Mouse (Mus musculus) stomach, embryonic 16.5 days (tissue): ENCODE measurements around the gene Jmjd6. TPM values are rescaled to one million over a fixed set of nuclear protein-coding genes. Genes with fewer than 3 reads are reported as not detected.

ENCODE experiments used
- ATAC-seq: fragments of 200-750 bp; cut with Nextera tagmentation; 2 replicates; pipeline ENCODE4 v1.8.0; 2017; ENCODE audit warnings: moderate number of reproducible peaks, moderate TSS enrichment; ENCODE audit not compliant: insufficient read depth, low FRiP score
- H3K27ac ChIP-seq: fragments of 300-500 bp; sonication (generic); 2 replicates; pipeline ENCODE4 v1.5.1; 2014; ENCODE audit warnings: low read length
- H3K27me3 ChIP-seq: fragments of 300-500 bp; sonication (generic); 2 replicates; pipeline ENCODE4 v1.6.1; 2014; ENCODE audit warnings: low read length, control low read depth, mixed read lengths; ENCODE audit not compliant: control insufficient read depth, insufficient read depth
- H3K36me3 ChIP-seq: fragments of 300-500 bp; sonication (generic); 2 replicates; pipeline ENCODE4 v1.6.1; 2014; ENCODE audit warnings: low read length; ENCODE audit not compliant: control insufficient read depth, insufficient read depth
- H3K4me1 ChIP-seq: fragments of 300-500 bp; sonication (generic); 2 replicates; pipeline ENCODE4 v1.6.1; 2014; ENCODE audit warnings: low read length, control low read depth, mixed read lengths; ENCODE audit not compliant: control insufficient read depth, insufficient read depth
- H3K4me2 ChIP-seq: fragments of 300-500 bp; sonication (generic); 2 replicates; pipeline ENCODE4 v1.6.1; 2014; ENCODE audit warnings: low read depth, low read length, mixed read lengths
- H3K4me3 ChIP-seq: fragments of 300-500 bp; sonication (generic); replicated peaks from 2 replicates; pipeline ENCODE4 v1.5.1; 2014; ENCODE audit warnings: mild to moderate bottlenecking, low read length
- H3K9ac ChIP-seq: fragments of 300-500 bp; sonication (generic); 2 replicates; pipeline ENCODE4 v1.6.1; 2014; ENCODE audit warnings: low read length
- H3K9me3 ChIP-seq: fragments of 300-500 bp; sonication (generic); replicated peaks from 2 replicates; pipeline ENCODE4 v1.6.1; 2016; ENCODE audit warnings: low read length, control low read depth; ENCODE audit not compliant: control insufficient read depth
- WGBS: fragments of 180-500 bp; shearing (Covaris S2); extraction: QIAGEN DNeasy Blood & Tissue Kit; methylation state at CpG from one replicate; pipeline ENCODE4 v1.1.7; 2014; 5-methylcytosine and 5-hydroxymethylcytosine counted together
- polyA plus RNA-seq: library from polyadenylated mRNA; unstranded; fragments of >200 nt; fragmentation: Nextera tagmentation; extraction: Ambion mirVana; gene quantifications from 2 replicates; pipeline ENCODE4 v1.2.1, GENCODE M21; 2015

Gene Jmjd6
- polyA plus RNA-seq, 1 experiment from 2014 or later, result 68.8 TPM

GRCm38 (mm10) chr11:116813610-116814009 lies 29.6 kb downstream of the Jmjd6 start:
- H3K27me3 ChIP-seq, result no peaks in the 10 kb centered on the region
- H3K9me3 ChIP-seq, result no peaks in the 10 kb centered on the region
- peak overlapping the region; percentile 43 for H3K9ac ChIP-seq
- no peak for ATAC-seq
- no peaks in the 10 kb centered on the region for H3K36me3 ChIP-seq
- no peak overlapping the region for H3K4me2 ChIP-seq
- no peak overlapping the region for H3K4me3 ChIP-seq
- H3K27ac ChIP-seq, result peak overlapping the region; percentile 94
- whole genome bisulfite sequencing, result 82% methylated on average over 13 of the region's 13 CpGs
- H3K4me1 ChIP-seq, result peaks cover 44% of the 10 kb centered on the region

- peak overlapping the region; percentile 94 for H3K27ac ChIP-seq
- no peaks in the 10 kb centered on the region for H3K36me3 ChIP-seq
- no peaks in the 10 kb centered on the region for H3K9me3 ChIP-seq
- no peak overlapping the region for H3K4me3 ChIP-seq
- no peaks in the 10 kb centered on the region for H3K27me3 ChIP-seq
- no peak for ATAC-seq
- WGBS, result 54% methylated on average over 21 of the region's 21 CpGs
- H3K4me2 ChIP-seq, result no peak overlapping the region
- H3K4me1 ChIP-seq, result peaks cover 43% of the 10 kb centered on the region
- peak overlapping the region; percentile 35 for H3K9ac ChIP-seq
These were observed 30.3 kb downstream of the Jmjd6 start for GRCm38 (mm10) chr11:116812793-116813529.

GRCm38 (mm10) chr11:116810983-116811901 lies 32.0 kb downstream of the Jmjd6 start:
- ATAC-seq, result peak; percentile 83
- Histone ChIP-seq H3K36me3 (no peaks in the 10 kb centered on the region), H3K4me2 (peak overlapping the region; percentile 69), H3K9ac (peak overlapping the region; percentile 61), H3K27ac (peak overlapping the region; percentile 79), H3K4me1 (peaks cover 48% of the 10 kb centered on the region), H3K27me3 (no peaks in the 10 kb centered on the region), H3K4me3 (peak overlapping the region; percentile 37), H3K9me3 (no peaks in the 10 kb centered on the region)
- 14% methylated on average over 31 of the region's 32 CpGs for WGBS

GRCm38 (mm10) chr11:116810528-116810927 lies 32.7 kb downstream of the Jmjd6 start:
- no peak for ATAC-seq
- Histone ChIP-seq H3K27me3 (no peaks in the 10 kb centered on the region), H3K4me3 (no peak overlapping the region), H3K36me3 (no peaks in the 10 kb centered on the region), H3K9me3 (no peaks in the 10 kb centered on the region), H3K27ac (no peak overlapping the region), H3K9ac (no peak overlapping the region), H3K4me1 (peaks cover 48% of the 10 kb centered on the region), H3K4me2 (no peak overlapping the region)
- 77% methylated on average over 11 of the region's 11 CpGs for WGBS

- 82% methylated on average over 8 of the region's 8 CpGs for WGBS
- H3K4me2 ChIP-seq, result no peak overlapping the region
- no peaks in the 10 kb centered on the region for H3K9me3 ChIP-seq
- H3K4me3 ChIP-seq, result no peak overlapping the region
- H3K36me3 ChIP-seq, result no peaks in the 10 kb centered on the region
- H3K9ac ChIP-seq, result no peak overlapping the region
- H3K4me1 ChIP-seq, result peaks cover 39% of the 10 kb centered on the region
- no peak overlapping the region for H3K27ac ChIP-seq
- ATAC-seq, result no peak
- no peaks in the 10 kb centered on the region for H3K27me3 ChIP-seq
These were observed 33.7 kb downstream of the Jmjd6 start for GRCm38 (mm10) chr11:116809520-116809919.

GRCm38 (mm10) chr11:116808811-116809395 lies 34.3 kb downstream of the Jmjd6 start:
- WGBS, result 82% methylated on average over 11 of the region's 11 CpGs
- H3K36me3 ChIP-seq, result no peaks in the 10 kb centered on the region
- no peaks in the 10 kb centered on the region for H3K27me3 ChIP-seq
- no peak overlapping the region for H3K4me2 ChIP-seq
- no peak overlapping the region for H3K27ac ChIP-seq
- no peak for ATAC-seq
- H3K4me3 ChIP-seq, result no peak overlapping the region
- H3K9ac ChIP-seq, result no peak overlapping the region; the same call in 1 of the 2 replicates
- H3K9me3 ChIP-seq, result no peaks in the 10 kb centered on the region
- H3K4me1 ChIP-seq, result peaks cover 33% of the 10 kb centered on the region

GRCm38 (mm10) chr11:116807938-116808606 lies 35.2 kb downstream of the Jmjd6 start:
- Histone ChIP-seq H3K27ac (peak overlapping the region; percentile 50; the same call in 1 of the 2 replicates), H3K36me3 (no peaks in the 10 kb centered on the region), H3K9me3 (no peaks in the 10 kb centered on the region), H3K4me1 (peaks cover 25% of the 10 kb centered on the region), H3K4me2 (no peak overlapping the region), H3K4me3 (no peak overlapping the region), H3K27me3 (no peaks in the 10 kb centered on the region), H3K9ac (peak overlapping the region; percentile 44; the same call in 1 of the 2 replicates)
- peak; percentile 47; the same call in 1 of the 2 replicates for ATAC-seq
- 18% methylated on average over 7 of the region's 7 CpGs for WGBS

- H3K9ac ChIP-seq, result peak overlapping the region; percentile 44; the same call in 1 of the 2 replicates
- no peaks in the 10 kb centered on the region for H3K9me3 ChIP-seq
- no peaks in the 10 kb centered on the region for H3K36me3 ChIP-seq
- WGBS, result 73% methylated on average over 3 of the region's 3 CpGs
- H3K4me3 ChIP-seq, result no peak overlapping the region
- ATAC-seq, result no peak
- peak overlapping the region; percentile 50 for H3K27ac ChIP-seq
- H3K27me3 ChIP-seq, result no peaks in the 10 kb centered on the region
- peaks cover 20% of the 10 kb centered on the region for H3K4me1 ChIP-seq
- H3K4me2 ChIP-seq, result no peak overlapping the region
These were observed 35.7 kb downstream of the Jmjd6 start for GRCm38 (mm10) chr11:116807526-116807925.
